ENCODE assay signal across 8 mouse cellular contexts in genomic region chr2:3512076-3512475, GRCm38 (mm10). TPM values are rescaled to one million over a fixed set of nuclear protein-coding genes. Genes with fewer than 3 reads are reported as not detected.
A peak's percentile ranks its signal among the peaks of the same experiment; 100 is the strongest.
DNase-seq lines count a peak whose midpoint lies in the region; ATAC-seq and TF ChIP-seq lines count a peak whose summit lies in the region.

No protein-coding gene starts in this region.

- H3K4me3 ChIP-seq in heart, embryonic 13.5 days: peak overlapping the region; percentile 92
- H3K4me3 ChIP-seq in hindbrain, embryonic 14.5 days (replicated peaks; ENCODE audit: low read length): peak overlapping the region; percentile 80
- H3K4me3 ChIP-seq in liver, embryonic 12.5 days: peak overlapping the region; percentile 89
- H3K4me3 ChIP-seq in myocyte: peak overlapping the region; percentile 80

- no peak for ATAC-seq in heart, embryonic 13.5 days (ENCODE audit: extremely low read depth, insufficient number of reproducible peaks, low FRiP score, low TSS enrichment)
- no peak for ATAC-seq in hindbrain, embryonic 14.5 days (ENCODE audit: low FRiP score)
- ATAC-seq in liver, embryonic 12.5 days: no peak

- peak overlapping the region; percentile 94 for H3K4me2 ChIP-seq in heart, embryonic 13.5 days
- peak overlapping the region; percentile 76 for H3K4me2 ChIP-seq in hindbrain, embryonic 14.5 days (replicated peaks)
- H3K4me2 ChIP-seq in liver, embryonic 12.5 days: peak overlapping the region; percentile 81
- peak overlapping the region; percentile 83 for H3K4me2 ChIP-seq in myocyte (ENCODE audit: low read depth)

- H3K9ac ChIP-seq in heart, embryonic 13.5 days: peak overlapping the region; percentile 98
- H3K9ac ChIP-seq in hindbrain, embryonic 14.5 days: peak overlapping the region; percentile 90
- H3K9ac ChIP-seq in liver, embryonic 12.5 days: peak overlapping the region; percentile 83

- no peak for TF ChIP-seq POLR2A in myocyte (IDR thresholded peaks at IDR 0.05; ENCODE audit: insufficient read length, low read depth)

- DNase-seq in heart, postnatal 36 days: no peak
- peak; percentile 45 for DNase-seq in NIH3T3 (ENCODE audit: low read depth)
- peak; percentile 57 for DNase-seq in embryo, embryonic 9.5 days (ENCODE audit: extremely low spot score)
- peak; percentile 36 for DNase-seq in hindbrain, embryonic 14.5 days (ENCODE audit: low spot score)
- DNase-seq in gastrocnemius, postnatal 14 days: no peak

- H3K9me3 ChIP-seq in heart, embryonic 13.5 days: no peaks in the 10 kb centered on the region
- H3K9me3 ChIP-seq in hindbrain, embryonic 14.5 days (ENCODE audit: control insufficient read depth, low read length): no peaks in the 10 kb centered on the region
- no peaks in the 10 kb centered on the region for H3K9me3 ChIP-seq in liver, embryonic 12.5 days (replicated peaks)

- H3ac ChIP-seq in myocyte (ENCODE audit: control insufficient read depth, insufficient read length): peak overlapping the region; percentile 80

- intact Hi-C loops in heart, postnatal 36 days (cut with DNase I): loop anchor here (1.0 to 5.0 kb wide), 3 partner anchors 36 to 180 kb away; partner anchors contain the start of genes Dclre1c, Meig1 and Rpp38
- intact Hi-C loops in gastrocnemius, postnatal 14 days (cut with DNase I; ENCODE audit: low total_unique reads): no loop called here

- peaks cover 37% of the 10 kb centered on the region for H3K36me3 ChIP-seq in heart, embryonic 13.5 days
- peaks cover 34% of the 10 kb centered on the region for H3K36me3 ChIP-seq in hindbrain, embryonic 14.5 days (replicated peaks; ENCODE audit: control insufficient read depth, insufficient read depth)
- peaks cover 42% of the 10 kb centered on the region for H3K36me3 ChIP-seq in liver, embryonic 12.5 days
- H3K36me3 ChIP-seq in myocyte (ENCODE audit: control insufficient read depth, insufficient read depth): peaks cover 26% of the 10 kb centered on the region

- WGBS in heart, embryonic 13.5 days: 0% methylated on average over 15 of the region's 15 CpGs
- 0% methylated on average over 15 of the region's 15 CpGs for WGBS in hindbrain, embryonic 14.5 days
- under 1% methylated on average over 15 of the region's 15 CpGs for WGBS in liver, embryonic 12.5 days (ENCODE audit: insufficient replicate concordance)

- peaks cover 19% of the 10 kb centered on the region for H3K4me1 ChIP-seq in heart, embryonic 13.5 days
- H3K4me1 ChIP-seq in hindbrain, embryonic 14.5 days (replicated peaks; ENCODE audit: control insufficient read depth, insufficient read depth, low read length): peaks cover 15% of the 10 kb centered on the region
- peaks cover 18% of the 10 kb centered on the region for H3K4me1 ChIP-seq in liver, embryonic 12.5 days

- no peaks in the 10 kb centered on the region for H3K27me3 ChIP-seq in heart, embryonic 13.5 days (replicated peaks)
- no peaks in the 10 kb centered on the region for H3K27me3 ChIP-seq in hindbrain, embryonic 14.5 days (ENCODE audit: control insufficient read depth, insufficient read depth, low read length)
- H3K27me3 ChIP-seq in liver, embryonic 12.5 days (replicated peaks): no peaks in the 10 kb centered on the region
- no peaks in the 10 kb centered on the region for H3K27me3 ChIP-seq in myocyte (ENCODE audit: control insufficient read depth, insufficient read depth, insufficient read length)

- peaks cover 24% of the 10 kb centered on the region for H3K79me2 ChIP-seq in myocyte (ENCODE audit: control insufficient read depth, insufficient read depth)

- peak overlapping the region; percentile 85 for H3K27ac ChIP-seq in heart, embryonic 13.5 days (replicated peaks)
- H3K27ac ChIP-seq in hindbrain, embryonic 14.5 days: peak overlapping the region; percentile 84
- H3K27ac ChIP-seq in liver, embryonic 12.5 days: peak overlapping the region; percentile 85

TF ChIP-seq in myocyte, 11 proteins besides CTCF, POLR2A, EP300 and RAD21:
- TF ChIP-seq MAX (IDR thresholded peaks at IDR 0.05; ENCODE audit: low read depth): no peak
- no peak for TF ChIP-seq REST (IDR thresholded peaks at IDR 0.05; ENCODE audit: insufficient read depth, insufficient read length)
- no peak for TF ChIP-seq TCF12 (IDR thresholded peaks at IDR 0.05; ENCODE audit: insufficient read depth, poor library complexity, severe bottlenecking)
- TF ChIP-seq CEBPB (IDR thresholded peaks at IDR 0.05; ENCODE audit: insufficient read depth, poor library complexity, severe bottlenecking): no peak

RNA-seq across cellular contexts. Expression of gene Gm45902, which starts 0.5 kb away (rescaled TPM):
- 4.3 and 4.4 TPM in 2 replicates for polyA plus RNA-seq in heart, embryonic 13.5 days (2015; fragmentation: Nextera tagmentation; extraction: Ambion mirVana)
- total RNA-seq in heart, postnatal 36 days (2021): 1 to 10 TPM in 1 of 2 experiments, under 1 TPM in 1; 0.87 to 1.3 TPM
- polyA plus RNA-seq in hindbrain, embryonic 14.5 days (2014; fragmentation: Nextera tagmentation; extraction: Ambion mirVana): 7.5 and 8.8 TPM in 2 replicates
- polyA plus RNA-seq in liver, embryonic 12.5 days (2016; fragmentation: Nextera tagmentation; extraction: Ambion mirVana): 3.2 and 3.5 TPM in 2 replicates
- 1.1 TPM for polyA plus RNA-seq in myocyte (2012; fragmentation: generic; extraction: Trizol)
- total RNA-seq in gastrocnemius, postnatal 14 days (2021): 1 to 10 TPM; 1.1 to 1.2 TPM

RNA-seq across cellular contexts. Expression of gene Hspa14, which starts 0.5 kb away (rescaled TPM):
- polyA plus RNA-seq in heart, embryonic 13.5 days (2015; fragmentation: Nextera tagmentation; extraction: Ambion mirVana): 73.9 and 79.5 TPM in 2 replicates
- total RNA-seq in heart, postnatal 36 days (2021): 10 to 100 TPM; 22.9 to 24.8 TPM
- 66.4 and 67.7 TPM in 2 replicates for polyA plus RNA-seq in hindbrain, embryonic 14.5 days (2014; fragmentation: Nextera tagmentation; extraction: Ambion mirVana)
- 107 and 109 TPM in 2 replicates for polyA plus RNA-seq in liver, embryonic 12.5 days (2016; fragmentation: Nextera tagmentation; extraction: Ambion mirVana)
- 29.9 TPM for polyA plus RNA-seq in myocyte (2012; fragmentation: generic; extraction: Trizol)
- total RNA-seq in gastrocnemius, postnatal 14 days (2021): 10 to 100 TPM; 14.8 to 16.1 TPM

RNA-seq across cellular contexts. Expression of gene Cdnf, which starts 0.8 kb away (rescaled TPM):
- polyA plus RNA-seq in heart, embryonic 13.5 days (2015; fragmentation: Nextera tagmentation; extraction: Ambion mirVana): 0.13 and 0.18 TPM in 2 replicates
- total RNA-seq in heart, postnatal 36 days (2021): 10 to 100 TPM; 27.6 to 28.1 TPM
- 0.10 and 0.24 TPM in 2 replicates for polyA plus RNA-seq in hindbrain, embryonic 14.5 days (2014; fragmentation: Nextera tagmentation; extraction: Ambion mirVana)
- polyA plus RNA-seq in liver, embryonic 12.5 days (2016; fragmentation: Nextera tagmentation; extraction: Ambion mirVana): 0.11 and 0.24 TPM in 2 replicates
- polyA plus RNA-seq in myocyte (2012; fragmentation: generic; extraction: Trizol): 0.71 TPM
- total RNA-seq in gastrocnemius, postnatal 14 days (2021): 10 to 100 TPM; 22.1 to 24.0 TPM

RNA-seq across cellular contexts. Expression of gene Suv39h2, which starts 37.2 kb away (rescaled TPM):
- polyA plus RNA-seq in heart, embryonic 13.5 days (2015; fragmentation: Nextera tagmentation; extraction: Ambion mirVana): 8.7 and 9.6 TPM in 2 replicates
- total RNA-seq in heart, postnatal 36 days (2021): under 1 TPM; 0.60 to 0.78 TPM
- polyA plus RNA-seq in hindbrain, embryonic 14.5 days (2014; fragmentation: Nextera tagmentation; extraction: Ambion mirVana): 10.0 and 11.1 TPM in 2 replicates
- polyA plus RNA-seq in liver, embryonic 12.5 days (2016; fragmentation: Nextera tagmentation; extraction: Ambion mirVana): 13.2 and 13.3 TPM in 2 replicates
- polyA plus RNA-seq in myocyte (2012; fragmentation: generic; extraction: Trizol): 1.3 TPM
- total RNA-seq in gastrocnemius, postnatal 14 days (2021): 1 to 10 TPM in 1 of 2 experiments, under 1 TPM in 1; 0.78 to 1.6 TPM

RNA-seq across cellular contexts. Expression of gene Fam107b, which starts 58.2 kb away (rescaled TPM):
- 24.3 and 25.1 TPM in 2 replicates for polyA plus RNA-seq in heart, embryonic 13.5 days (2015; fragmentation: Nextera tagmentation; extraction: Ambion mirVana)
- total RNA-seq in heart, postnatal 36 days (2021): 1 to 10 TPM; 6.7 to 7.5 TPM
- polyA plus RNA-seq in hindbrain, embryonic 14.5 days (2014; fragmentation: Nextera tagmentation; extraction: Ambion mirVana): 38.7 and 39.9 TPM in 2 replicates
- 22.0 and 24.0 TPM in 2 replicates for polyA plus RNA-seq in liver, embryonic 12.5 days (2016; fragmentation: Nextera tagmentation; extraction: Ambion mirVana)
- polyA plus RNA-seq in myocyte (2012; fragmentation: generic; extraction: Trizol): 10.0 TPM
- 1 to 10 TPM; 5.1 to 7.3 TPM for total RNA-seq in gastrocnemius, postnatal 14 days (2021)

Comparison
In these comparisons a context has a peak if more than half of its experiments do, and no peak if none do; other contexts are left out.
1. DNase-seq: peak in NIH3T3 (single experiment), embryo, embryonic 9.5 days (single experiment) and hindbrain, embryonic 14.5 days (single experiment); none in heart, postnatal 36 days (0 of 2) and gastrocnemius, postnatal 14 days (single experiment).
2. Peak in every context shown above with its lines, with median percentiles within 50 percentile points of each other: H3K27ac ChIP-seq, H3K4me2 ChIP-seq, H3K4me3 ChIP-seq and H3K9ac ChIP-seq.